Mouse (Mus musculus) bone marrow, adult 2 months (tissue): ENCODE data around the gene Plxna2. TPM values are rescaled to one million over a fixed set of nuclear protein-coding genes. Genes with fewer than 3 reads are reported as not detected.

Experiments used
- H3K27ac ChIP-seq: fragments of 200-500 bp; 2 replicates; pipeline ENCODE4 v1.5.1; 2012; ENCODE audit warnings: low read depth, mild to moderate bottlenecking, control low read depth, inconsistent platforms, low read length; ENCODE audit not compliant: control insufficient read depth, poor library complexity, insufficient read depth
- H3K4me1 ChIP-seq: fragments of 200-500 bp; 2 replicates; pipeline ENCODE4 v1.6.1; 2011; ENCODE audit warnings: low read length; ENCODE audit not compliant: control insufficient read depth, insufficient read depth
- H3K4me3 ChIP-seq: fragments of 200-500 bp; replicated peaks from 2 replicates; pipeline ENCODE3; 2011; ENCODE audit warnings: mild to moderate bottlenecking, low read depth, low read length, control low read depth; ENCODE audit not compliant: control insufficient read depth
- CTCF ChIP-seq: fragments of 200-500 bp; IDR thresholded peaks from 2 replicates; pipeline ENCODE4 v1.5.1; 2011; ENCODE audit warnings: low read length, control low read depth; ENCODE audit not compliant: control insufficient read depth, insufficient read depth
- POLR2A ChIP-seq: fragments of 200-500 bp; IDR thresholded peaks from 2 replicates; pipeline ENCODE4 v1.6.1; 2011; ENCODE audit warnings: low read depth, mild to moderate bottlenecking, control low read depth, low read length, borderline replicate concordance; ENCODE audit not compliant: control insufficient read depth
- WGBS: fragments of 180-500 bp; shearing (Covaris S2); methylation state at CpG from one replicate; pipeline ENCODE4 v1.1.7; 2018; 5-methylcytosine and 5-hydroxymethylcytosine counted together
- polyA plus RNA-seq: library from polyadenylated mRNA; stranded (reverse); fragments of >200 nt; gene quantifications from 2 replicates; pipeline ENCODE4 v1.2.4, GENCODE M21; 2011; ENCODE audit warnings: low replicate concordance; ENCODE audit not compliant: missing spikeins, insufficient read depth, insufficient read length

The Plxna2 gene
- polyA plus RNA-seq, 1 experiment, result 0.80 TPM

- Histone ChIP-seq H3K27ac (no peak overlapping the region), H3K4me1 (no peaks in the 10 kb centered on the region), H3K4me3 (no peak overlapping the region)
- TF ChIP-seq CTCF, result no peak
- TF ChIP-seq POLR2A, result no peak
- WGBS, result 80% methylated on average over 3 of the region's 3 CpGs
Observed at GRCm38 (mm10) chr1:194660426-194661119, 42.6 kb downstream of the Plxna2 start.

GRCm38 (mm10) chr1:194663021-194663420 is 45.0 kb downstream of the Plxna2 start:
- TF ChIP-seq POLR2A (no peak), CTCF (no peak)
- no peaks in the 10 kb centered on the region for H3K4me1 ChIP-seq
- H3K4me3 ChIP-seq, result no peak overlapping the region
- H3K27ac ChIP-seq, result no peak overlapping the region

- no peak for TF ChIP-seq POLR2A
- no peak for TF ChIP-seq CTCF
- Histone ChIP-seq H3K4me1 (no peaks in the 10 kb centered on the region), H3K27ac (no peak overlapping the region), H3K4me3 (no peak overlapping the region)
- 88% methylated on average over 3 of the region's 3 CpGs for WGBS
Observed at GRCm38 (mm10) chr1:194665715-194666114, 47.7 kb downstream of the Plxna2 start.

- Histone ChIP-seq H3K4me1 (no peaks in the 10 kb centered on the region; the same call in 1 of the 2 replicates), H3K4me3 (no peak overlapping the region), H3K27ac (no peak overlapping the region)
- TF ChIP-seq POLR2A (no peak), CTCF (no peak)
- WGBS, result 57% methylated on average over 4 of the region's 4 CpGs
Observed at GRCm38 (mm10) chr1:194671783-194672524, 53.9 kb downstream of the Plxna2 start.

- H3K4me1 ChIP-seq, result no peaks in the 10 kb centered on the region; the same call in 1 of the 2 replicates
- H3K4me3 ChIP-seq, result no peak overlapping the region
- H3K27ac ChIP-seq, result no peak overlapping the region
- TF ChIP-seq POLR2A (no peak), CTCF (no peak)
- WGBS, result 58% methylated on average over 1 of the region's 1 CpGs
Observed at GRCm38 (mm10) chr1:194672525-194672894, 54.5 kb downstream of the Plxna2 start.

- no peak overlapping the region for H3K4me3 ChIP-seq
- H3K4me1 ChIP-seq, result no peaks in the 10 kb centered on the region; the same call in 1 of the 2 replicates
- H3K27ac ChIP-seq, result no peak overlapping the region
- no peak for TF ChIP-seq CTCF
- TF ChIP-seq POLR2A, result no peak
Observed at GRCm38 (mm10) chr1:194673229-194673628, 55.2 kb downstream of the Plxna2 start.

- Histone ChIP-seq H3K4me1 (no peaks in the 10 kb centered on the region; the same call in 1 of the 2 replicates), H3K4me3 (no peak overlapping the region), H3K27ac (no peak overlapping the region)
- WGBS, result 80% methylated on average over 3 of the region's 3 CpGs
- TF ChIP-seq CTCF, result no peak
- no peak for TF ChIP-seq POLR2A
Observed at GRCm38 (mm10) chr1:194675106-194675890, 57.3 kb downstream of the Plxna2 start.

- H3K4me1 ChIP-seq, result no peaks in the 10 kb centered on the region; the same call in 1 of the 2 replicates
- no peak overlapping the region for H3K27ac ChIP-seq
- H3K4me3 ChIP-seq, result no peak overlapping the region
- TF ChIP-seq POLR2A (no peak), CTCF (no peak)
- 52% methylated on average over 2 of the region's 2 CpGs for WGBS
Observed at GRCm38 (mm10) chr1:194675891-194676200, 57.8 kb downstream of the Plxna2 start.
